Comparison of ENCODE assay signal across 16 mouse cellular contexts in the genomic region with DNA sequence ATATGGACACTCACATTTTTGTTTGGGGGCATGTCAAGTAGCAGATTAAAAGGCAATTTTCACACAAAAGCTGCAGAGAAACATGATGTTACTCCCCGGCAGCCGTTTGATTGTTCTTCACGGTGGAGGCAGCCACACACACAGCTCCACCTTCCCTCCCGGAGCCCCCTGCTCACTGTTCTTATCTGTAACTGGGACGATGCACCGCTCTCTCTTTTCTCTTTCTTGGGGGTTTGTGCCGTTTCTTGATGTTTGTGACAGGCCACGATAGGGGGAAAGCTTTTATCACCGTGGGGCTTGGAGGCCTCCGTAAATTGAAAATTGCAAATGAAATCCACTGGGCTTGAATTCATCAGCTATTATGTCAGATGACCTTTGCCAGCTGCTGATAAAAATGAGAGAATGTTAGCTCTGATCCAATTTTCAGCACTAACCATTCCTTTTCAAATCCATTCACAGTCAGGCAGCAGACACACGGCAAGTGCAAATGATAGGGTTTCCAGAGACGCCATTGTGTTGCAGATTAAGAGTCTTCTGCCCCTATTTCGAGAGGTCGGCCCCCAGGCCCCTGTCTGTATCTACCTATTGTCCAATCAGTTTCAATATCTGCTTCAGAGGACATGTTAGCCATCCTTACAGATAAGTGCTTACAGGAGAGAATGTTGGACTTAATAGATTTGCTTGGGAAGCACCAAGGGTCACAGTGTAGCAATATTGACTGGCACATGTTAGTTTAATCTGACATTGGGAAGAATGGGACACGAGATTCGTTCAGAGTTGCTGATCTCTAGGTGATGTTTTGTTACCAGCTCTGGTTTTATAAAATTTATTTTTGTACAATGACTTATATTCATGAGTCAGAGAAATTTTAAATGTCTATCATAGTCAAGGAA.
DNase-seq lines count a peak whose midpoint lies in the region; ATAC-seq and TF ChIP-seq lines count a peak whose summit lies in the region.
"Had no signal": no experiment of that assay in that cellular context is flagged by ENCODE, and none has a peak within 500 bp of the region (broad histone marks: within the 10 kb centered on the region; RNA-seq: fewer than 3 reads in every experiment).

No protein-coding gene starts in this region.

- H3K9me3 ChIP-seq in hindbrain, embryonic 10.5 days, result no peaks in the 10 kb centered on the region
- no peaks in the 10 kb centered on the region for H3K9me3 ChIP-seq in hindbrain, postnatal 0 days (ENCODE audit: low read length)
- H3K9me3 ChIP-seq in forebrain, embryonic 16.5 days (ENCODE audit: control insufficient read depth, low read length), result no peaks in the 10 kb centered on the region
- H3K9me3 ChIP-seq in midbrain, embryonic 14.5 days (ENCODE audit: control insufficient read depth, low read length), result no peaks in the 10 kb centered on the region
- H3K9me3 ChIP-seq: lung, embryonic 15.5 days had no signal

- H3K36me3 ChIP-seq in hindbrain, embryonic 10.5 days, result no peaks in the 10 kb centered on the region
- H3K36me3 ChIP-seq in hindbrain, postnatal 0 days (ENCODE audit: insufficient read depth, low read length), result no peaks in the 10 kb centered on the region
- H3K36me3 ChIP-seq in forebrain, embryonic 16.5 days (ENCODE audit: control insufficient read depth, insufficient read depth), result no peaks in the 10 kb centered on the region
- H3K36me3 ChIP-seq in midbrain, embryonic 14.5 days (ENCODE audit: control insufficient read depth, insufficient read depth, low read length), result no peaks in the 10 kb centered on the region
- H3K36me3 ChIP-seq: lung, embryonic 15.5 days had no signal

- H3K4me3 ChIP-seq in hindbrain, embryonic 10.5 days, result peak overlapping the region; percentile 18
- no peak overlapping the region for H3K4me3 ChIP-seq in hindbrain, postnatal 0 days (ENCODE audit: low read length)
- no peak overlapping the region for H3K4me3 ChIP-seq in forebrain, embryonic 16.5 days (replicated peaks; ENCODE audit: low read length)
- no peak overlapping the region for H3K4me3 ChIP-seq in midbrain, embryonic 14.5 days (replicated peaks; ENCODE audit: low read depth, low read length)
- H3K4me3 ChIP-seq: lung, embryonic 15.5 days had no signal

- DNase-seq in embryo, embryonic 9.5 days (ENCODE audit: extremely low spot score), result peak; percentile 14
- no peak for DNase-seq in embryo, embryonic 10 days (ENCODE audit: low spot score)
- no peak for DNase-seq in hindbrain, embryonic 10.5 days (ENCODE audit: low spot score)
- no peak for DNase-seq in hindbrain, postnatal 0 days (ENCODE audit: low spot score)
- peak; percentile 65 for DNase-seq in midbrain, embryonic 14.5 days
- no peak for DNase-seq in lung, adult 18-20 months
- no peak for DNase-seq in kidney, adult 11 months
- DNase-seq: adrenal gland, postnatal 25 days; cerebellum, adult 9-11 months; right cerebral cortex, postnatal 4 days had no signal

- no peak overlapping the region for H3K9ac ChIP-seq in hindbrain, postnatal 0 days (replicated peaks; ENCODE audit: low read length)
- H3K9ac ChIP-seq in forebrain, embryonic 16.5 days (replicated peaks; ENCODE audit: low read depth, low read length), result no peak overlapping the region
- no peak overlapping the region for H3K9ac ChIP-seq in midbrain, embryonic 14.5 days (replicated peaks; ENCODE audit: low read length)
- H3K9ac ChIP-seq: lung, embryonic 15.5 days had no signal

- H3K27ac ChIP-seq in hindbrain, embryonic 10.5 days, result peak overlapping the region; percentile 54
- H3K27ac ChIP-seq in hindbrain, postnatal 0 days, result no peak overlapping the region
- H3K27ac ChIP-seq in forebrain, embryonic 16.5 days (ENCODE audit: low read length), result peak overlapping the region; percentile 60
- H3K27ac ChIP-seq in midbrain, embryonic 14.5 days (replicated peaks; ENCODE audit: low read depth, low read length), result peak overlapping the region; percentile 64
- H3K27ac ChIP-seq: kidney, postnatal 0 days; lung, embryonic 15.5 days had no signal

- no peak overlapping the region for H3K4me2 ChIP-seq in hindbrain, postnatal 0 days (ENCODE audit: low read depth, low read length)
- H3K4me2 ChIP-seq in forebrain, embryonic 16.5 days (ENCODE audit: low read length), result no peak overlapping the region
- H3K4me2 ChIP-seq in midbrain, embryonic 14.5 days (ENCODE audit: low read length), result peak overlapping the region; percentile 35
- H3K4me2 ChIP-seq: lung, embryonic 15.5 days had no signal

- ATAC-seq in hindbrain, postnatal 0 days, result no peak
- ATAC-seq in forebrain, embryonic 16.5 days, result 0 out of 2 replicates have a peak, but pooled peaks have one; percentile 32
- no peak for ATAC-seq in midbrain, embryonic 14.5 days (ENCODE audit: low FRiP score, low TSS enrichment)
- ATAC-seq: activated CD4-positive, CD25-positive, alpha-beta regulatory T cell, adult 4 months; inflammation-experienced regulatory T-cells, adult 6 months had no signal

- peaks cover 8% of the 10 kb centered on the region; the same call in 1 of the 2 replicates for H3K27me3 ChIP-seq in hindbrain, embryonic 10.5 days (ENCODE audit: insufficient read depth, poor library complexity, severe bottlenecking)
- no peaks in the 10 kb centered on the region for H3K27me3 ChIP-seq in hindbrain, postnatal 0 days (ENCODE audit: insufficient read depth, low read length)
- H3K27me3 ChIP-seq in forebrain, embryonic 16.5 days (replicated peaks; ENCODE audit: control insufficient read depth, insufficient read depth, low read length), result no peaks in the 10 kb centered on the region
- H3K27me3 ChIP-seq in midbrain, embryonic 14.5 days (ENCODE audit: control insufficient read depth, insufficient read depth, low read length), result peaks cover 3% of the 10 kb centered on the region
- H3K27me3 ChIP-seq: CH12.LX; lung, embryonic 15.5 days had no signal

- TF ChIP-seq CTCF in hindbrain, postnatal 0 days (IDR thresholded peaks at IDR 0.05; ENCODE audit: low read depth), result no peak

- 33% methylated on average over 16 of the region's 16 CpGs for WGBS in hindbrain, embryonic 10.5 days
- 29% methylated on average over 16 of the region's 16 CpGs for WGBS in hindbrain, postnatal 0 days
- WGBS in forebrain, embryonic 16.5 days, result 28% methylated on average over 16 of the region's 16 CpGs
- 7% methylated on average over 16 of the region's 16 CpGs for WGBS in midbrain, embryonic 14.5 days

- H3K4me1 ChIP-seq in hindbrain, embryonic 10.5 days (replicated peaks), result peaks cover 33% of the 10 kb centered on the region
- H3K4me1 ChIP-seq in hindbrain, postnatal 0 days (ENCODE audit: insufficient read depth, low read length), result no peaks in the 10 kb centered on the region
- peaks cover 17% of the 10 kb centered on the region for H3K4me1 ChIP-seq in forebrain, embryonic 16.5 days (replicated peaks; ENCODE audit: control insufficient read depth, insufficient read depth, low read length)
- H3K4me1 ChIP-seq in midbrain, embryonic 14.5 days (ENCODE audit: control insufficient read depth, insufficient read depth, low read length), result peaks cover 24% of the 10 kb centered on the region
- H3K4me1 ChIP-seq: lung, embryonic 15.5 days had no signal

Comparison
In these comparisons a context has a peak if more than half of its experiments do, and no peak if none do; other contexts are left out.
1. DNase-seq: peak in embryo, embryonic 9.5 days (single experiment) and midbrain, embryonic 14.5 days (single experiment); none in embryo, embryonic 10 days (single experiment), hindbrain, embryonic 10.5 days (single experiment), hindbrain, postnatal 0 days (single experiment), lung, adult 18-20 months (0 of 2) and kidney, adult 11 months (single experiment).